Mouse (Mus musculus) midbrain, embryonic 14.5 days (tissue): ENCODE measurements at regions not wholly inside any gene's neighbourhood (a gene's known extent, or its start where the extent isn't known, plus 50 kb on each side); places are given as distances from the start of the nearest gene placed in this dataset.
"Not testable (repeated sequence)": the region's sequence is repeated elsewhere in the genome, so short reads cannot be mapped to it uniquely, and the experiment has no call there.

Experiments used
- ATAC-seq: fragments of 200-750 bp; cut with Nextera tagmentation; 2 replicates; pipeline ENCODE4 v1.8.0; 2017; ENCODE audit warnings: moderate number of reproducible peaks, moderate library complexity; ENCODE audit not compliant: low FRiP score, low TSS enrichment
- DNase-seq: peaks from one replicate; pipeline ENCODE4 v3.0.0-alpha.2; 2015
- H3K27ac ChIP-seq: fragments of 300-500 bp; sonication (generic); replicated peaks from 2 replicates; pipeline ENCODE4 v1.5.1; 2014; ENCODE audit warnings: mild to moderate bottlenecking, low read depth, low read length, moderate library complexity
- H3K27me3 ChIP-seq: fragments of 300-500 bp; sonication (generic); 2 replicates; pipeline ENCODE4 v1.6.1; 2014; ENCODE audit warnings: low read length, control low read depth, mixed read lengths; ENCODE audit not compliant: control insufficient read depth, insufficient read depth
- H3K36me3 ChIP-seq: fragments of 300-500 bp; sonication (generic); 2 replicates; pipeline ENCODE4 v1.6.1; 2014; ENCODE audit warnings: low read length, control low read depth; ENCODE audit not compliant: control insufficient read depth, insufficient read depth
- H3K4me1 ChIP-seq: fragments of 300-500 bp; sonication (generic); 2 replicates; pipeline ENCODE4 v1.6.1; 2014; ENCODE audit warnings: mild to moderate bottlenecking, antibody characterized with exemption, low read length, control low read depth; ENCODE audit not compliant: control insufficient read depth, insufficient read depth
- H3K4me2 ChIP-seq: fragments of 300-500 bp; sonication (generic); 2 replicates; pipeline ENCODE4 v1.6.1; 2014; ENCODE audit warnings: mild to moderate bottlenecking, low read length, moderate library complexity
- H3K4me3 ChIP-seq: fragments of 300-500 bp; sonication (generic); replicated peaks from 2 replicates; pipeline ENCODE4 v1.5.1; 2014; ENCODE audit warnings: low read depth, low read length
- H3K9ac ChIP-seq: fragments of 300-500 bp; sonication (generic); replicated peaks from 2 replicates; pipeline ENCODE4 v1.6.1; 2014; ENCODE audit warnings: mild to moderate bottlenecking, low read length, moderate library complexity
- H3K9me3 ChIP-seq: fragments of 300-500 bp; sonication (generic); 2 replicates; pipeline ENCODE4 v1.6.1; 2016; ENCODE audit warnings: low read length, control low read depth, mixed read lengths; ENCODE audit not compliant: control insufficient read depth
- WGBS: fragments of 180-500 bp; shearing (Covaris S2); extraction: QIAGEN DNeasy Blood & Tissue Kit; methylation state at CpG from one replicate; pipeline ENCODE4 v1.1.7; 2014; 5-methylcytosine and 5-hydroxymethylcytosine counted together

- no peak overlapping the region for H3K27ac ChIP-seq
- no peaks in the 10 kb centered on the region for H3K4me1 ChIP-seq
- DNase-seq (no peak), ATAC-seq (no peak)
- no peak overlapping the region for H3K4me3 ChIP-seq
- no peaks in the 10 kb centered on the region for H3K36me3 ChIP-seq
- peaks cover 14% of the 10 kb centered on the region; the same call in 1 of the 2 replicates for H3K9me3 ChIP-seq
- H3K4me2 ChIP-seq, result no peak overlapping the region
- H3K9ac ChIP-seq, result no peak overlapping the region
- H3K27me3 ChIP-seq, result no peaks in the 10 kb centered on the region
- 93% methylated on average over 7 of the region's 7 CpGs for WGBS
Measured at GRCm38 (mm10) chr15:15082577-15083128, 1645.9 kb upstream of the Cdh9 start.

DNA sequence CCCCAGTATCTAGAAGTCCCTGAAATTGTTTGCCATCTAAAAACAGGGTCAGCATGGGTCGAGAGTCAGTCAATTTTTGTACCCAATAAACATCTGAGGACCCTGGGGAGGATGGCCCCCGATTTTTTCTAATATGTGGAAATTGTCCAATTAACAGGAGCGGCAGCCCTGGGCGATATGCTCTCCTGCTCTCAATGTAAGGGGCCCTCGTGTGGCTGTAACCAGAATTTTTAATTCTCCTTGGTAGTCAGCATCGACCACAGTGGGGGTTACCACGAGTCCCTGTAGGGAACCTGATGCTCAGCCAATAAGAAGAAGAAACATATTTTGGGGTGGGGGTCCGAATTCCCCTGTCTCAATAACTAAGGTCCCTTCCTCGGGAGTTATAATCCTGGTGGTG lies 1639.9 kb upstream of the Cdh9 start:
- DNase-seq, H3K36me3 ChIP-seq, H3K4me2 ChIP-seq, H3K9me3 ChIP-seq, H3K4me3 ChIP-seq, ATAC-seq, H3K27ac ChIP-seq, H3K9ac ChIP-seq, H3K27me3 ChIP-seq, H3K4me1 ChIP-seq: not testable (repeated sequence)
- 82% methylated on average over 9 of the region's 9 CpGs for WGBS

- DNase-seq, H3K36me3 ChIP-seq, H3K9ac ChIP-seq, H3K4me3 ChIP-seq, H3K4me1 ChIP-seq, H3K9me3 ChIP-seq, H3K27me3 ChIP-seq, ATAC-seq, H3K4me2 ChIP-seq, H3K27ac ChIP-seq: not testable (repeated sequence)
- 82% methylated on average over 3 of the region's 3 CpGs for WGBS
Measured at GRCm38 (mm10) chr15:15089783-15090182, 1638.8 kb upstream of the Cdh9 start.

GRCm38 (mm10) chr15:15091531-15092290 lies 1636.8 kb upstream of the Cdh9 start:
- H3K4me3 ChIP-seq, result no peak overlapping the region
- no peaks in the 10 kb centered on the region for H3K27me3 ChIP-seq
- 72% methylated on average over 2 of the region's 2 CpGs for WGBS
- no peak overlapping the region for H3K27ac ChIP-seq
- H3K4me2 ChIP-seq, result no peak overlapping the region
- DNase-seq (no peak), ATAC-seq (no peak)
- no peaks in the 10 kb centered on the region for H3K4me1 ChIP-seq
- no peaks in the 10 kb centered on the region for H3K9me3 ChIP-seq
- no peak overlapping the region for H3K9ac ChIP-seq
- H3K36me3 ChIP-seq, result no peaks in the 10 kb centered on the region

DNA sequence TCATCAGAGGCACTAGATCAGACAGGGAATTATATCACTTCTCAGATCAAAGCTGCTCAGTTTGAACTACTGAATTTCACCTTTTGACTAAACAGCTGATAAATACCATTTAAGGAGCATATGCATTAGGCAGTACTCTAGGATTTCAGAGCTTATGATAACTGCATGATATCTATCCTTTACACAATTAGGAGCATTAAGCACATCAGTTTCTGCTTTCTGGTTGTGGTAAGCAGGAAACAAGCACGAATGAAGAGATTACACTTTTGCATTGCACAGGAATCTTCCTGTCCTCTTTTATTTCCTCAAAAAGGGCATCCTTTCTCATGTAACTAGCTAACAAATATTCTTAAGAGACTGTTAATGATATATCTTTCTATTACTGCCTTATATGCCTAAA lies 1631.2 kb upstream of the Cdh9 start:
- no peaks in the 10 kb centered on the region for H3K4me1 ChIP-seq
- H3K27me3 ChIP-seq, result no peaks in the 10 kb centered on the region
- ATAC-seq (no peak), DNase-seq (no peak)
- H3K27ac ChIP-seq, result no peak overlapping the region
- WGBS, result 77% methylated on average over 1 of the region's 1 CpGs
- no peak overlapping the region for H3K9ac ChIP-seq
- no peak overlapping the region for H3K4me2 ChIP-seq
- no peak overlapping the region for H3K4me3 ChIP-seq
- H3K9me3 ChIP-seq, result no peaks in the 10 kb centered on the region
- H3K36me3 ChIP-seq, result no peaks in the 10 kb centered on the region

- Histone ChIP-seq H3K27me3 (no peaks in the 10 kb centered on the region), H3K36me3 (no peaks in the 10 kb centered on the region), H3K4me1 (no peaks in the 10 kb centered on the region), H3K4me3 (no peak overlapping the region), H3K9ac (no peak overlapping the region), H3K4me2 (no peak overlapping the region), H3K9me3 (no peaks in the 10 kb centered on the region), H3K27ac (no peak overlapping the region)
- 83% methylated on average over 1 of the region's 1 CpGs for WGBS
- DNase-seq, result no peak
- ATAC-seq, result no peak
Measured at GRCm38 (mm10) chr15:15102185-15102584, 1626.4 kb upstream of the Cdh9 start.

- H3K27me3 ChIP-seq, result no peaks in the 10 kb centered on the region
- no peak overlapping the region for H3K4me2 ChIP-seq
- ATAC-seq, result peak; percentile 60; the same call in 1 of the 2 replicates
- DNase-seq, result peak; percentile 31
- no peaks in the 10 kb centered on the region for H3K4me1 ChIP-seq
- H3K27ac ChIP-seq, result no peak overlapping the region
- H3K36me3 ChIP-seq, result no peaks in the 10 kb centered on the region
- 27% methylated on average over 1 of the region's 1 CpGs for WGBS
- no peak overlapping the region for H3K4me3 ChIP-seq
- H3K9me3 ChIP-seq, result no peaks in the 10 kb centered on the region
- H3K9ac ChIP-seq, result no peak overlapping the region
Measured at GRCm38 (mm10) chr15:15120109-15120508, 1608.4 kb upstream of the Cdh9 start.

- H3K27me3 ChIP-seq, result no peaks in the 10 kb centered on the region
- H3K4me3 ChIP-seq, result no peak overlapping the region
- no peaks in the 10 kb centered on the region for H3K9me3 ChIP-seq
- no peaks in the 10 kb centered on the region for H3K4me1 ChIP-seq
- no peak overlapping the region for H3K9ac ChIP-seq
- H3K27ac ChIP-seq, result no peak overlapping the region
- no peak overlapping the region for H3K4me2 ChIP-seq
- WGBS, result 54% methylated on average over 2 of the region's 2 CpGs
- no peak for DNase-seq
- ATAC-seq, result no peak
- H3K36me3 ChIP-seq, result no peaks in the 10 kb centered on the region
Measured at GRCm38 (mm10) chr15:15148791-15149190, 1579.8 kb upstream of the Cdh9 start.

DNA sequence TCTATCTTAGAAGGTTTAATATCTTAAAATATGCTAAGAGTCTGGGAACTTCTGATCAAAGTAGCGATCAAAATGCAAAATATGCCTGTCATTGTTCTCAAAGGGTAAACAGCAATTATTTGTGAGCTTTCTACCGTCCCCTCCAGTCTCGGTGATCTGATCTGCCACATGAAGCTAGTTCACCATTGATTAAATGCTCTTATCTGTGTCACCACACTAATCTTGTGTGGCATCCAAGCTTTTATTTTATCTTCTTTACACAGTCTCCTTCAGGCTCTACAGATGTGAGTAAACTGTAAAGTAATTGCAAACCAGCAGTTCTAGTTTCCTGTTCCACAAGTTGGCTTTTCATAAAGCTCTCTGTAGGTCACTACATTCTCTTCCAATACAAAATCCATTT lies 1573.1 kb upstream of the Cdh9 start:
- Histone ChIP-seq H3K4me1 (no peaks in the 10 kb centered on the region), H3K4me2 (no peak overlapping the region), H3K9me3 (no peaks in the 10 kb centered on the region), H3K4me3 (no peak overlapping the region), H3K9ac (no peak overlapping the region), H3K27me3 (no peaks in the 10 kb centered on the region), H3K36me3 (no peaks in the 10 kb centered on the region), H3K27ac (no peak overlapping the region)
- ATAC-seq, result no peak
- 57% methylated on average over 3 of the region's 3 CpGs for WGBS
- no peak for DNase-seq
